Mouse (Mus musculus): ENCODE data around the gene Epha2. TPM values are rescaled to one million over a fixed set of nuclear protein-coding genes. Genes with fewer than 3 reads are reported as not detected.

The Epha2 gene
- polyA plus RNA-seq, 1 experiment from 2014 or later: 2.0 TPM

GRCm38 (mm10) chr4:141295774-141296186 lies 5.3 kb upstream of the Epha2 start:
- H3K27me3 ChIP-seq: peaks cover 80% of the 10 kb centered on the region
- H3K4me3 ChIP-seq (replicated peaks): peak overlapping the region; percentile 22
- ATAC-seq (ENCODE audit: low FRiP score): no peak
- no peak overlapping the region for H3K9ac ChIP-seq
- WGBS: 3% methylated on average over 15 of the region's 15 CpGs
- no peaks in the 10 kb centered on the region for H3K36me3 ChIP-seq (replicated peaks)
- H3K27ac ChIP-seq: no peak overlapping the region
- H3K4me1 ChIP-seq: peaks cover 25% of the 10 kb centered on the region
- H3K9me3 ChIP-seq: no peaks in the 10 kb centered on the region
- peak overlapping the region; percentile 40 for H3K4me2 ChIP-seq

GRCm38 (mm10) chr4:141297934-141298333 lies 3.1 kb upstream of the Epha2 start:
- Histone ChIP-seq H3K4me1 (peaks cover 29% of the 10 kb centered on the region), H3K9me3 (no peaks in the 10 kb centered on the region), H3K27ac (no peak overlapping the region), H3K9ac (no peak overlapping the region), H3K27me3 (peaks cover 80% of the 10 kb centered on the region), H3K36me3 (replicated peaks) (no peaks in the 10 kb centered on the region), H3K4me2 (no peak overlapping the region), H3K4me3 (replicated peaks) (no peak overlapping the region)
- 81% methylated on average over 7 of the region's 7 CpGs for WGBS
- no peak for ATAC-seq (ENCODE audit: low FRiP score)

GRCm38 (mm10) chr4:141299356-141299755 lies 1.7 kb upstream of the Epha2 start:
- Histone ChIP-seq H3K4me3 (replicated peaks) (no peak overlapping the region), H3K4me2 (no peak overlapping the region), H3K27me3 (peaks cover 84% of the 10 kb centered on the region), H3K9me3 (no peaks in the 10 kb centered on the region), H3K9ac (no peak overlapping the region), H3K36me3 (replicated peaks) (no peaks in the 10 kb centered on the region), H3K27ac (no peak overlapping the region), H3K4me1 (peaks cover 37% of the 10 kb centered on the region)
- ATAC-seq (ENCODE audit: low FRiP score): no peak
- 77% methylated on average over 13 of the region's 13 CpGs for WGBS

- ATAC-seq (ENCODE audit: low FRiP score): no peak
- Histone ChIP-seq H3K4me3 (replicated peaks) (no peak overlapping the region), H3K9ac (no peak overlapping the region), H3K36me3 (replicated peaks) (no peaks in the 10 kb centered on the region), H3K27ac (no peak overlapping the region), H3K4me1 (peaks cover 38% of the 10 kb centered on the region), H3K27me3 (peaks cover 82% of the 10 kb centered on the region), H3K9me3 (no peaks in the 10 kb centered on the region), H3K4me2 (no peak overlapping the region)
- WGBS: 68% methylated on average over 4 of the region's 4 CpGs
Measured at GRCm38 (mm10) chr4:141300196-141300595, 844 bp upstream of the Epha2 start.

- Histone ChIP-seq H3K4me3 (replicated peaks) (peak overlapping the region; percentile 63), H3K9ac (peak overlapping the region; percentile 61), H3K4me1 (peaks cover 42% of the 10 kb centered on the region), H3K36me3 (replicated peaks) (no peaks in the 10 kb centered on the region), H3K4me2 (peak overlapping the region; percentile 98), H3K27me3 (peaks cover 75% of the 10 kb centered on the region), H3K9me3 (no peaks in the 10 kb centered on the region), H3K27ac (no peak overlapping the region)
- WGBS: under 1% methylated on average over 51 of the region's 51 CpGs
- ATAC-seq (ENCODE audit: low FRiP score): 0 out of 2 replicates have a peak, but pooled peaks have one; percentile 12
Measured at GRCm38 (mm10) chr4:141301591-141302427, 769 bp downstream of the Epha2 start.

GRCm38 (mm10) chr4:141302428-141303401 lies 1.7 kb downstream of the Epha2 start:
- no peaks in the 10 kb centered on the region for H3K9me3 ChIP-seq
- H3K27me3 ChIP-seq: peaks cover 68% of the 10 kb centered on the region
- peak overlapping the region; percentile 98 for H3K4me2 ChIP-seq
- H3K4me3 ChIP-seq (replicated peaks): peak overlapping the region; percentile 63
- peak overlapping the region; percentile 61 for H3K9ac ChIP-seq
- 11% methylated on average over 26 of the region's 27 CpGs for WGBS
- no peaks in the 10 kb centered on the region for H3K36me3 ChIP-seq (replicated peaks)
- no peak for ATAC-seq (ENCODE audit: low FRiP score)
- H3K4me1 ChIP-seq: peaks cover 44% of the 10 kb centered on the region
- no peak overlapping the region for H3K27ac ChIP-seq

- H3K27ac ChIP-seq: no peak overlapping the region
- 47% methylated on average over 7 of the region's 7 CpGs for WGBS
Measured at GRCm38 (mm10) chr4:141303402-141304222, 2.6 kb downstream of the Epha2 start.

GRCm38 (mm10) chr4:141304223-141304611 lies 3.2 kb downstream of the Epha2 start:
- WGBS: 88% methylated on average over 4 of the region's 4 CpGs
- no peak for ATAC-seq (ENCODE audit: low FRiP score)
- H3K36me3 ChIP-seq (replicated peaks): no peaks in the 10 kb centered on the region
- H3K9ac ChIP-seq: no peak overlapping the region
- peaks cover 57% of the 10 kb centered on the region for H3K27me3 ChIP-seq
- peaks cover 44% of the 10 kb centered on the region for H3K4me1 ChIP-seq
- no peaks in the 10 kb centered on the region for H3K9me3 ChIP-seq
- no peak overlapping the region for H3K4me3 ChIP-seq (replicated peaks)
- H3K27ac ChIP-seq: no peak overlapping the region
- H3K4me2 ChIP-seq: no peak overlapping the region

More at GRCm38 (mm10) chr4:141303402-141304222, 2.6 kb downstream of the Epha2 start:
- Histone ChIP-seq H3K4me3 (replicated peaks) (no peak overlapping the region), H3K4me2 (no peak overlapping the region), H3K4me1 (peaks cover 44% of the 10 kb centered on the region), H3K36me3 (replicated peaks) (no peaks in the 10 kb centered on the region), H3K27me3 (peaks cover 63% of the 10 kb centered on the region), H3K9ac (no peak overlapping the region), H3K9me3 (no peaks in the 10 kb centered on the region)
- ATAC-seq (ENCODE audit: low FRiP score): no peak

- Histone ChIP-seq H3K27ac (no peak overlapping the region), H3K36me3 (replicated peaks) (no peaks in the 10 kb centered on the region), H3K27me3 (peaks cover 40% of the 10 kb centered on the region), H3K4me1 (peaks cover 61% of the 10 kb centered on the region), H3K9ac (no peak overlapping the region), H3K4me2 (no peak overlapping the region), H3K9me3 (no peaks in the 10 kb centered on the region), H3K4me3 (replicated peaks) (no peak overlapping the region)
- no peak for ATAC-seq (ENCODE audit: low FRiP score)
- 21% methylated on average over 8 of the region's 8 CpGs for WGBS
Measured at GRCm38 (mm10) chr4:141306057-141306456, 5.0 kb downstream of the Epha2 start.

- H3K27ac ChIP-seq: no peak overlapping the region
- H3K36me3 ChIP-seq (replicated peaks): no peaks in the 10 kb centered on the region
- no peaks in the 10 kb centered on the region for H3K9me3 ChIP-seq
- ATAC-seq (ENCODE audit: low FRiP score): no peak
- peaks cover 17% of the 10 kb centered on the region for H3K27me3 ChIP-seq
- no peak overlapping the region for H3K4me2 ChIP-seq
- WGBS: 96% methylated on average over 22 of the region's 22 CpGs
- H3K4me3 ChIP-seq (replicated peaks): no peak overlapping the region
- no peak overlapping the region for H3K9ac ChIP-seq
- H3K4me1 ChIP-seq: peaks cover 61% of the 10 kb centered on the region
Measured at GRCm38 (mm10) chr4:141308381-141308780, 7.3 kb downstream of the Epha2 start.

GRCm38 (mm10) chr4:141308857-141309772 lies 8.1 kb downstream of the Epha2 start:
- H3K27me3 ChIP-seq: peaks cover 10% of the 10 kb centered on the region
- no peak for ATAC-seq (ENCODE audit: low FRiP score)
- H3K4me2 ChIP-seq: no peak overlapping the region
- H3K9me3 ChIP-seq: no peaks in the 10 kb centered on the region
- H3K9ac ChIP-seq: no peak overlapping the region
- H3K4me3 ChIP-seq (replicated peaks): no peak overlapping the region
- peaks cover 65% of the 10 kb centered on the region for H3K4me1 ChIP-seq
- WGBS: 93% methylated on average over 34 of the region's 34 CpGs
- no peaks in the 10 kb centered on the region for H3K36me3 ChIP-seq (replicated peaks)
- H3K27ac ChIP-seq: peak overlapping the region; percentile 53; the same call in 1 of the 2 replicates
